Mouse (Mus musculus): ENCODE measurements around the gene Mdm2. TPM values are rescaled to one million over a fixed set of nuclear protein-coding genes. Genes with fewer than 3 reads are reported as not detected.
A peak's percentile ranks its signal among the peaks of the same experiment; 100 is the strongest.

Mdm2 gene
- total and polyA plus RNA-seq, 2 experiments from 2014 or later: 24.6 to 28.9 TPM

GRCm38 (mm10) chr10:117670791-117671190, 39.8 kb downstream of the Mdm2 start:
- no peak for TF ChIP-seq CTCF (IDR thresholded peaks at IDR 0.05; ENCODE audit: low read depth)
- Histone ChIP-seq H3K9me3 (ENCODE audit: low read length) (no peaks in the 10 kb centered on the region), H3K27ac (no peak overlapping the region), H3K4me1 (ENCODE audit: insufficient read depth, low read length) (no peaks in the 10 kb centered on the region), H3K4me3 (ENCODE audit: low read length) (no peak overlapping the region), H3K9ac (replicated peaks; ENCODE audit: low read length) (no peak overlapping the region), H3K36me3 (ENCODE audit: insufficient read depth, low read length) (no peaks in the 10 kb centered on the region), H3K4me2 (ENCODE audit: low read depth, low read length) (no peak overlapping the region), H3K27me3 (ENCODE audit: insufficient read depth, low read length) (no peaks in the 10 kb centered on the region)
- no peak for ATAC-seq
- no peak for DNase-seq (ENCODE audit: low spot score)
- WGBS: 88% methylated on average over 5 of the region's 5 CpGs

DNA sequence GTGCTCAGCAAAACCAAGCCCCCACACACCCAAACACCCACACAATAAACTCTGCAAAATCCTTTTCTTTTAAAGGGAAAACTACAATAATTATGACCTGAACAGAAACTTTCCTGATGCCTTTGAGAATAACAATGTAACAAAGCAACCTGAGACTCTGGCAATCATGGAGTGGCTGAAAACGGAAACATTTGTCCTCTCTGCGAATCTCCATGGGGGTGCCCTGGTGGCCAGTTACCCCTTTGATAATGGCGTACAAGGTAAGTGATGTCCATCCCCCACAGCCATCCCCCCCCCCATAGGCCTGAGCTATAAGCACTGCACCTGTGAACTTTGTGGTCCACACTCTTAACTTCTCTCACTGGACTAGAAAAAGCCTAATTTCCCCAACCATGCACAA, 40.5 kb downstream of the Mdm2 start:
- H3K36me3 ChIP-seq (ENCODE audit: insufficient read depth, low read length): no peaks in the 10 kb centered on the region
- whole genome bisulfite sequencing: 82% methylated on average over 3 of the region's 3 CpGs
- H3K27me3 ChIP-seq (ENCODE audit: insufficient read depth, low read length): no peaks in the 10 kb centered on the region
- no peak overlapping the region for H3K9ac ChIP-seq (replicated peaks; ENCODE audit: low read length)
- H3K4me2 ChIP-seq (ENCODE audit: low read depth, low read length): no peak overlapping the region
- no peaks in the 10 kb centered on the region for H3K4me1 ChIP-seq (ENCODE audit: insufficient read depth, low read length)
- H3K27ac ChIP-seq: no peak overlapping the region
- no peaks in the 10 kb centered on the region for H3K9me3 ChIP-seq (ENCODE audit: low read length)
- TF ChIP-seq CTCF (IDR thresholded peaks at IDR 0.05; ENCODE audit: low read depth): no peak
- no peak for ATAC-seq
- no peak for DNase-seq (ENCODE audit: low spot score)
- H3K4me3 ChIP-seq (ENCODE audit: low read length): no peak overlapping the region

- no peak for TF ChIP-seq CTCF (IDR thresholded peaks at IDR 0.05; ENCODE audit: low read depth)
- Histone ChIP-seq H3K9me3 (ENCODE audit: low read length) (no peaks in the 10 kb centered on the region), H3K27ac (no peak overlapping the region), H3K36me3 (ENCODE audit: insufficient read depth, low read length) (no peaks in the 10 kb centered on the region), H3K4me1 (ENCODE audit: insufficient read depth, low read length) (no peaks in the 10 kb centered on the region), H3K4me3 (ENCODE audit: low read length) (no peak overlapping the region), H3K27me3 (ENCODE audit: insufficient read depth, low read length) (no peaks in the 10 kb centered on the region), H3K4me2 (ENCODE audit: low read depth, low read length) (no peak overlapping the region), H3K9ac (replicated peaks; ENCODE audit: low read length) (no peak overlapping the region)
- DNase-seq (ENCODE audit: low spot score): no peak
- peak; percentile 37; the same call in 1 of the 2 replicates for ATAC-seq
- 48% methylated on average over 10 of the region's 10 CpGs for WGBS
Observed at GRCm38 (mm10) chr10:117669449-117670090, 41.0 kb downstream of the Mdm2 start.

DNA sequence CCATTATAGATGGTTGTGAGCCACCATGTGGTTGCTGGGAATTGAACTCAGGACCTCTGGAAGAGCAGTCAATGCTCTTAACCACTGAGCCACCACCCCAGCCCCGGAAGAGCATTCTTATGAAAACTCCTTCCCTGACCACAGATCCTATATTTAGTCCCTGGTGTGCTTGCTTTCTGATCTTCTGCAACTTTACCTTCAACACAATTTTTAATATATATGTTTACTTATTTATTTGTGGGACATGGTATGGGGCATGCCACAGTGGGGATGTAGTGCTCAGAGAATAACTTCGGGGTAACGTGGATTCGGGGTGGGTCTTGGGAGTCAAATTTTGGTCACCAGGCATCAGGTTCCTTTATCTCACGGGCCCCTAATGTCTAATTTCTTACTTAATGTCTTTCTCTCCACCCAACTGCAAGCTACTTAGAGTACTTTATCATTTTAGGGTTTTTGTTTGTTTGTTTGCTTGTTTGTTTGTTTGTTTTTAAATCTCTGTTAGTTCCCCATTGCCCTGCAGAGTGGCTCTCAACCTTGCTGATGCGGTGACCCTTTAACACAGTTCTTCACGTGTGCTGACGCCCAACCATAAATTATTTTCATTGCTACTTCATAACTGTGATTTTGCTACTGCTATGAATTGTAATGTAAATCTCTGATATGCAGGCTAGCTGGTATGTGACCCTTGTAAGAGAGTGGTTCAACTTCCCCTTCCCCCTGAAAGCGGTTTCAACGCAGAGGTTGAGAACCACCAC, 41.8 kb downstream of the Mdm2 start:
- H3K9me3 ChIP-seq (ENCODE audit: low read length): no peaks in the 10 kb centered on the region
- no peak overlapping the region for H3K9ac ChIP-seq (replicated peaks; ENCODE audit: low read length)
- H3K27me3 ChIP-seq (ENCODE audit: insufficient read depth, low read length): no peaks in the 10 kb centered on the region
- H3K36me3 ChIP-seq (ENCODE audit: insufficient read depth, low read length): no peaks in the 10 kb centered on the region
- no peak for ATAC-seq
- WGBS: 91% methylated on average over 10 of the region's 10 CpGs
- no peak overlapping the region for H3K4me2 ChIP-seq (ENCODE audit: low read depth, low read length)
- no peak overlapping the region for H3K27ac ChIP-seq
- H3K4me1 ChIP-seq (ENCODE audit: insufficient read depth, low read length): no peaks in the 10 kb centered on the region
- no peak overlapping the region for H3K4me3 ChIP-seq (ENCODE audit: low read length)
- DNase-seq (ENCODE audit: low spot score): no peak
- no peak for TF ChIP-seq CTCF (IDR thresholded peaks at IDR 0.05; ENCODE audit: low read depth)

DNA sequence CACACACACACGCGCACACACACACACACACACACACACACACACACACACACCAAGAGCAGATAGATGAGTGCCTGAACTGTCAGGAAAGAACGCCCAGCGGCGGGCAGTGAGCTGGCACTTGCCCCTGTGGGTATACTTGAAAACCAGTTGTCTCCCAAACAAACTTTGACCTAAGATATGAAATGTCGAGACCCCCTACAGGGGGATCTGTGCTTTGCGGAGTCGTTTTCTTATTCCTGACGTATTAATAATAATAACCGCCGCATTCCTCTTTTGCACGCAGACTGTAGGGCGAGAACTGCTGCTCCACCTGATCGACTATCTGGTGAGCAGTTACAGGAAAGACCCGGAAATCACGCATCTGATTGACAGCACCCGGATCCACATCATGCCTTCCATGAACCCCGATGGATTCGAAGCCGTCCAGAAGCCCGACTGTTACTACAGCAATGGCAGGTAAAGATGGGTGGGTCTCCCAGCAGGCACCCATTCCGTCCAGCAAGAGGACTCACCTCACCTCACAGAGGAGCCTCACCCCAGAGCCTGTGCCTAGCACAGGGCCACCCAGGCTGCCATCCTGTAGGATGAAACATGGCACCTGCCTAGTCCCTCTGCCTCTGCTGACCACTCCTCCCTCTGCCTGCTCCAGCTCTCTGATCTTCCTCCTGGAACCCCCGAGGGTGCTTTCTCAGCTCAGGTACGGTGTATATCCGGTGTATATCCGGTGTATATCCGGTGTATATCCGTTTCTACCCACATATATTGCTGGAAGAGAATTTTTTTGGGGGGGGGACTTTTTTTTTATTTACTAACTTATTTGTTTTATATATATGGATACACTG, 42.7 kb downstream of the Mdm2 start:
- no peak overlapping the region for H3K9ac ChIP-seq (replicated peaks; ENCODE audit: low read length)
- no peaks in the 10 kb centered on the region for H3K27me3 ChIP-seq (ENCODE audit: insufficient read depth, low read length)
- DNase-seq (ENCODE audit: low spot score) (no peak), ATAC-seq (no peak)
- no peak for TF ChIP-seq CTCF (IDR thresholded peaks at IDR 0.05; ENCODE audit: low read depth)
- H3K4me3 ChIP-seq (ENCODE audit: low read length): no peak overlapping the region
- no peaks in the 10 kb centered on the region for H3K4me1 ChIP-seq (ENCODE audit: insufficient read depth, low read length)
- no peaks in the 10 kb centered on the region for H3K36me3 ChIP-seq (ENCODE audit: insufficient read depth, low read length)
- H3K27ac ChIP-seq: no peak overlapping the region
- no peak overlapping the region for H3K4me2 ChIP-seq (ENCODE audit: low read depth, low read length)
- H3K9me3 ChIP-seq (ENCODE audit: low read length): no peaks in the 10 kb centered on the region
- 95% methylated on average over 28 of the region's 28 CpGs for WGBS

DNA sequence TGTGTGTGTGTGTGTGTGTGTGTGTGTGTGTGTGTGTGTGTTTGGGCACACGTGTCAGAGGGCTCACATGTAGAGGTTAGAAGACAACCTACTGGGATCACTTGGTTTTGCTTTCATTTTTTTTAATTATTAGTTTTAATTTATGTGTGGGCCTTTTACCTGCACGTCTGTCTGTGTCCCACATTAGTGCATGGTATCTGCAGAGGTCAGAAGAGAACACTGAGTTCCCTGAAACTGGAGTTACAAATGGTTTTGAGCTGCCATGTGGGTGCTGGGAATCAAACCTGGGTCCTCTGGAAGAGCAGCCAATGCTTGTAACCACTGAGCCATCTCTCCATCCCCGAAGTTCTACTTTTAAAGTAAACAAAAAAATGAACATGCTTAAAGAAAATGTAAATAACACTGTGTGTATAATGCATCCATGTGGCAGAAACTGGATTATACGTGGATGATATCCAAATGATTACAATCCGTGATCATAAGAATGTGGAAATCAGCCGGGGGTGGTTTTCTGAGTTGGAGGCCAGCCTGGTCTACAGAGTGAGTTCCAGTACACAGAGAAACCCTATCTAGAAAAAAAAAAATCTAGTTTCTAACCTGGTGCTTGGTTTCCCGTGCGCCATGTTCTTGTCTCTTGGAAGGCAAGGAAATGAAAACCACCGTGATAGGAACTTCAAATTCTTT, 43.5 kb downstream of the Mdm2 start:
- no peak for TF ChIP-seq CTCF (IDR thresholded peaks at IDR 0.05; ENCODE audit: low read depth)
- no peak overlapping the region for H3K9ac ChIP-seq (replicated peaks; ENCODE audit: low read length)
- no peak overlapping the region for H3K4me3 ChIP-seq (ENCODE audit: low read length)
- H3K4me2 ChIP-seq (ENCODE audit: low read depth, low read length): no peak overlapping the region
- H3K27ac ChIP-seq: no peak overlapping the region
- H3K27me3 ChIP-seq (ENCODE audit: insufficient read depth, low read length): no peaks in the 10 kb centered on the region
- no peaks in the 10 kb centered on the region for H3K36me3 ChIP-seq (ENCODE audit: insufficient read depth, low read length)
- no peaks in the 10 kb centered on the region for H3K4me1 ChIP-seq (ENCODE audit: insufficient read depth, low read length)
- DNase-seq (ENCODE audit: low spot score) (no peak), ATAC-seq (no peak)
- 95% methylated on average over 9 of the region's 9 CpGs for WGBS
- H3K9me3 ChIP-seq (ENCODE audit: low read length): no peaks in the 10 kb centered on the region
